Mouse (Mus musculus) CD4-positive, CD25-positive, alpha-beta regulatory T cell (primary cell): Measurements from ENCODE around the gene Olfr688. TPM values are rescaled to one million over a fixed set of nuclear protein-coding genes. Genes with fewer than 3 reads are reported as not detected.

Experiments
- polyA plus RNA-seq: library from polyadenylated mRNA; unstranded; fragments of 100-300 nt; shearing (Covaris generic); gene quantifications from one replicate; pipeline ENCODE4 v1.2.1, GENCODE M21; 2017

The Olfr688 gene
- polyA plus RNA-seq = not detected

DNA sequence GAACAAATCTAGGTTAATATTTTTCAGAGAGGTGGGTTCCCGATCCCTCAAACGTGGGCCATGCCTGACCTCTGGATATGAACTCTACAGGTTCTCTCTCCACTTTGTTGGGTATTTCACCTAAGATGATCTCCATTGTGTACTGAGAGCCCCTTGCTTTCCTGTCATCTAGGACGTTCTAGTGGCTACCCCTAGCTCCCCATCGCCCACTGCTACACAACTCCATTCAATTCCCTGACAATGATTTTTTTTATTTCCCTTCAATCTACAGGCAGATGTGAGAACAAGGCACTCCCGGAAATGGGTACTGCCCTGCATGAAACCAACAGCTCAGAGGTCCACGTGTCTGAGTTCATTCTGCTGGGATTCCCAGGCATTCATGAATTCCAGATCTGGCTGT lies at the start of gene Olfr688:
TSS of gene Olfr688 (plus strand) at position 301 of the 400 bp plus-strand sequence.

GRCm38 (mm10) chr7:105310865-105311264 lies 23.0 kb downstream of the Olfr688 start, which contains the start of gene Olfr689:
Gene Olfr689, plus strand, starts transcription at chr7:105311165.

DNA sequence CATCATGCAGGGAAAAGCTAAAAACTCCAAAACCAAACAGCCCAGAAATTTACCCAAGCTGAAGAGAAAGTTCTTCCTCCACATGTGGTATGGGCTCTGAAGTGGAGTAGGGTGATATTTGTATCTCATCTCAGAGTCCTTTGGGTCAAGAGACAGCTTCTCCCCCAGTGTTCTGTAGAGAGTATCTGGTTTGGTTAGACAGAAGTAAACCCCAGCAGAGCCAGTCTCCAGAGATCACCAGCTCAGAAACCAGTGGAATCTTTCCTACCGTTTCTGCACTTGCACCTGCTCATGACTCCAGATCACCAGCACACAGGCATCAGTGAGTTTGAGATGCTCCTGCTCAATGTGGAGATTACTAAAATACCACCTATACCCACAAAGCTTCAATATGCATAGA lies 46.1 kb downstream of the Olfr688 start, which contains the start of gene Olfr690:
TSS of gene Olfr690 (minus strand) at position 101 of the 400 bp plus-strand sequence.

Other genes starting within 250 kb of the Olfr688 start
- not detected for gene Olfr677, start 236.7 kb upstream of the Olfr688 start, polyA plus RNA-seq
- not detected for gene Olfr678, start 223.6 kb upstream of the Olfr688 start, polyA plus RNA-seq
- not detected for gene Olfr679, start 206.9 kb upstream of the Olfr688 start, polyA plus RNA-seq
- gene Olfr680-ps1, start 195.3 kb upstream of the Olfr688 start, polyA plus RNA-seq = not detected
- not detected for gene Olfr681, start 171.3 kb upstream of the Olfr688 start, polyA plus RNA-seq
- not detected for gene Olfr683, start 141.1 kb upstream of the Olfr688 start, polyA plus RNA-seq
- gene Olfr684, start 124.4 kb upstream of the Olfr688 start, polyA plus RNA-seq = not detected
- gene Olfr685, start 102.1 kb upstream of the Olfr688 start, polyA plus RNA-seq = not detected
- gene Olfr686, start 80.6 kb upstream of the Olfr688 start, polyA plus RNA-seq = not detected
- 0.05 TPM for gene Olfr689, start 23.1 kb downstream of the Olfr688 start, polyA plus RNA-seq
- not detected for gene Olfr690, start 46.0 kb downstream of the Olfr688 start, polyA plus RNA-seq
- not detected for gene Olfr691, start 54.2 kb downstream of the Olfr688 start, polyA plus RNA-seq
- gene Olfr692, start 80.1 kb downstream of the Olfr688 start, polyA plus RNA-seq = not detected
- gene Gm5901, start 86.9 kb downstream of the Olfr688 start, polyA plus RNA-seq = not detected
- gene Fam160a2, start 112.0 kb downstream of the Olfr688 start, polyA plus RNA-seq = 36.8 TPM
- not detected for gene Cnga4, start 116.5 kb downstream of the Olfr688 start, polyA plus RNA-seq
- gene Cckbr, start 137.6 kb downstream of the Olfr688 start, polyA plus RNA-seq = not detected
- gene Cavin3, start 194.2 kb downstream of the Olfr688 start, polyA plus RNA-seq = 0.12 TPM